Mouse (Mus musculus) thymus, adult 2 months (tissue): ENCODE results near the gene Lrrd1. TPM values are rescaled to one million over a fixed set of nuclear protein-coding genes. Genes with fewer than 3 reads are reported as not detected.
"Not testable (repeated sequence)": the region's sequence is repeated elsewhere in the genome, so short reads cannot be mapped to it uniquely, and the experiment has no call there.

Experiments used
- DNase-seq: peaks from one replicate; pipeline ENCODE4 v3.0.0; 2021
- H3K27ac ChIP-seq: fragments of 200-500 bp; 2 replicates; pipeline ENCODE4 v1.5.1; 2012; ENCODE audit warnings: low read length, control low read depth; ENCODE audit not compliant: control insufficient read depth, insufficient read depth
- H3K27me3 ChIP-seq: fragments of 200-500 bp; 2 replicates; pipeline ENCODE4 v1.6.1; 2012; ENCODE audit warnings: mild to moderate bottlenecking, low read length, moderate library complexity, mixed read lengths; ENCODE audit not compliant: control insufficient read depth, insufficient read depth
- H3K36me3 ChIP-seq: fragments of 200-500 bp; 2 replicates; pipeline ENCODE4 v1.6.1; 2012; ENCODE audit warnings: mild to moderate bottlenecking, low read length, moderate library complexity; ENCODE audit not compliant: control insufficient read depth, insufficient read depth
- H3K4me1 ChIP-seq: fragments of 200-500 bp; replicated peaks from 2 replicates; pipeline ENCODE4 v1.6.1; 2012; ENCODE audit warnings: low read length; ENCODE audit not compliant: control insufficient read depth, insufficient read depth
- H3K4me3 ChIP-seq: fragments of 200-500 bp; 2 replicates; pipeline ENCODE4 v1.5.1; 2012; ENCODE audit warnings: mild to moderate bottlenecking, low read length, control low read depth, moderate library complexity; ENCODE audit not compliant: control insufficient read depth, insufficient read depth
- CTCF ChIP-seq: fragments of 200-500 bp; IDR thresholded peaks from 2 replicates; pipeline ENCODE4 v1.5.1; 2012; ENCODE audit warnings: mild to moderate bottlenecking, control low read depth, low read length, moderate library complexity, borderline replicate concordance; ENCODE audit not compliant: control insufficient read depth, poor library complexity, insufficient read depth; ENCODE audit errors: extremely low read depth
- POLR2A ChIP-seq: fragments of 200-500 bp; IDR thresholded peaks from 2 replicates; pipeline ENCODE4 v1.6.1; 2012; ENCODE audit warnings: mild to moderate bottlenecking, low read length, control low read depth, moderate library complexity; ENCODE audit not compliant: control insufficient read depth, poor library complexity, insufficient read depth; ENCODE audit errors: extremely low read depth
- WGBS: fragments of 180-500 bp; shearing (Covaris S2); methylation state at CpG from one replicate; pipeline ENCODE4 v1.1.7; 2018; 5-methylcytosine and 5-hydroxymethylcytosine counted together
- polyA plus RNA-seq: library from polyadenylated mRNA; depleted of rRNA; stranded (reverse); fragments of >200 nt; gene quantifications from 2 replicates; pipeline ENCODE4 v1.2.3, GENCODE M21; 2012; rRNA removed

Gene Lrrd1
- polyA plus RNA-seq, 1 experiment: 0.11 TPM

- no peaks in the 10 kb centered on the region for H3K4me1 ChIP-seq
- no peaks in the 10 kb centered on the region for H3K36me3 ChIP-seq
- no peaks in the 10 kb centered on the region for H3K27me3 ChIP-seq
- no peak for TF ChIP-seq CTCF
- no peak for TF ChIP-seq POLR2A
- no peak for DNase-seq
- no peak overlapping the region for H3K27ac ChIP-seq
- no peak overlapping the region for H3K4me3 ChIP-seq
Measured at GRCm38 (mm10) chr5:3889201-3889600, 44.2 kb downstream of the Lrrd1 start.

- H3K4me3 ChIP-seq, H3K4me1 ChIP-seq, H3K27me3 ChIP-seq, H3K36me3 ChIP-seq, H3K27ac ChIP-seq: not testable (repeated sequence)
- WGBS: 6% methylated on average over 10 of the region's 47 CpGs
- DNase-seq: peak; percentile 24
Measured at GRCm38 (mm10) chr5:3893459-3894293, 48.7 kb downstream of the Lrrd1 start, which contains the start of gene Mterf1a. Gene Mterf1a (minus strand): TSS chr5:3893933.

GRCm38 (mm10) chr5:3894294-3894619, 49.3 kb downstream of the Lrrd1 start:
- not testable (repeated sequence) for H3K4me3 ChIP-seq, H3K27me3 ChIP-seq, H3K36me3 ChIP-seq, H3K27ac ChIP-seq, H3K4me1 ChIP-seq, DNase-seq
- 98% methylated on average over 4 of the region's 4 CpGs for WGBS

GRCm38 (mm10) chr5:3905471-3905870, 60.5 kb downstream of the Lrrd1 start:
- no peak for DNase-seq
- WGBS: 45% methylated on average over 2 of the region's 2 CpGs
- Histone ChIP-seq H3K36me3 (no peaks in the 10 kb centered on the region), H3K27me3 (no peaks in the 10 kb centered on the region), H3K4me1 (no peaks in the 10 kb centered on the region), H3K4me3 (no peak overlapping the region), H3K27ac (no peak overlapping the region)
- TF ChIP-seq POLR2A (no peak), CTCF (no peak)

Other genes with a start within 250 kb of the Lrrd1 start
- gene Pex1, start 249.1 kb upstream of the Lrrd1 start, polyA plus RNA-seq: 9.4 and 10.2 TPM in 2 replicates
- gene Rbm48, start 248.6 kb upstream of the Lrrd1 start, polyA plus RNA-seq: 8.9 and 9.7 TPM in 2 replicates
- gene Tmbim7, start 194.0 kb upstream of the Lrrd1 start, polyA plus RNA-seq: not detected in 2 replicates
- 37.1 and 52.0 TPM in 2 replicates for gene Gatad1, start 188.0 kb upstream of the Lrrd1 start, polyA plus RNA-seq
- gene Ankib1, start 42.2 kb upstream of the Lrrd1 start, polyA plus RNA-seq: 10.4 and 10.5 TPM in 2 replicates
- gene Krit1, start 42.0 kb upstream of the Lrrd1 start, polyA plus RNA-seq: 17.2 and 19.9 TPM in 2 replicates
- 2.6 and 3.0 TPM in 2 replicates for gene Mterf1a, start 48.8 kb downstream of the Lrrd1 start, polyA plus RNA-seq
- 11.7 and 13.9 TPM in 2 replicates for gene Akap9, start 82.9 kb downstream of the Lrrd1 start, polyA plus RNA-seq